Mouse (Mus musculus): ENCODE data around the gene Ift46. TPM values are rescaled to one million over a fixed set of nuclear protein-coding genes. Genes with fewer than 3 reads are reported as not detected.

Gene Ift46
- 1.4 and 5.6 TPM in 2 replicates for polyA plus RNA-seq (2012; ENCODE audit: low replicate concordance)

DNA sequence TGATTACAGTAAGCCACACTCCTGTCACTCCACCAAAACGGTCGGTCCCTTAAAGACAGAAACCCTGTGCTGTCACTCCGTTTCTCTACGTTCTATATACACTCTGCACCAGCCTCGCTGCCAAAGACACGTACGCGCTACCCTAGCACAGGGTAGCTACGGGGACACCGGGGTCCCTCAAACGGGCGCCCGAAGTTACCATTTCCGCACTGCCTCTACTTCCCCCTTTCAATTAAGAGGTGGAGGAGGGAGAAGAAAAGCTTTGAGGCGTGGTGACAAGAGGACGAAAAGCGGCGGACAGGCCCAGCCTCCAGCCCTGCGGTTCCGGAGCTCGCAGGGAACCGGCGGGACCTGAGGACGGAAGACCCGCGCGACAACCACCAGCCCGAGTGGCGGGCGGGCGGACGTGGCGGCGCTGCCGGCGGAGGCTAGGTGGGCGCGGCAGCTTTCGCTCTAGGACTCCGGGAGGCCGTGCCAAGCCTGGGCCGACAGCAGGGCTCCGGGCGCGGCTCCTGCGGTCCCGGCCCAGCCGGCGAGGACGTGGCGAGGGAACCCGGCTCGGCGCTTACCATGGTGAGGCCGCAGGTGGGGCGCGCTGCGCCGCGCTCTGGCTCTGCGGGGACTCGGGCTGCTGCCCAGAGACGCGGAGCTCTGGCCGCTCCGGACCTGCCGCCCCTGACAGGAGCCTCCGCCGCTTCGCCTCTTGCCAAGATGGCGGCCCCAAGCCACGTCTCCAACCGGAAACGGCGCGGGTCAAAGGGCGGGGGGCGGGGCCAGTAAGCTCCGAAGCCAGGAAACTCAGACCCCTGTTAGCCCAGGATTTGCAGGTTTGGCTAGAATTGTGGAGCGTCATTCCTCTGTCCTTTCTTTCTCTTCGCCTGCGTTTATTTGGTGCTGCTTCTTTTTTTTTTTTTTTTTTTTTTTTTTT is at the start of gene Ift46, which contains the start of gene Arcn1:
Gene Ift46, plus strand, starts transcription at position 808 of the 928 bp plus-strand sequence.
Gene Arcn1, minus strand, starts transcription at position 745 of the 928 bp plus-strand sequence.

DNA sequence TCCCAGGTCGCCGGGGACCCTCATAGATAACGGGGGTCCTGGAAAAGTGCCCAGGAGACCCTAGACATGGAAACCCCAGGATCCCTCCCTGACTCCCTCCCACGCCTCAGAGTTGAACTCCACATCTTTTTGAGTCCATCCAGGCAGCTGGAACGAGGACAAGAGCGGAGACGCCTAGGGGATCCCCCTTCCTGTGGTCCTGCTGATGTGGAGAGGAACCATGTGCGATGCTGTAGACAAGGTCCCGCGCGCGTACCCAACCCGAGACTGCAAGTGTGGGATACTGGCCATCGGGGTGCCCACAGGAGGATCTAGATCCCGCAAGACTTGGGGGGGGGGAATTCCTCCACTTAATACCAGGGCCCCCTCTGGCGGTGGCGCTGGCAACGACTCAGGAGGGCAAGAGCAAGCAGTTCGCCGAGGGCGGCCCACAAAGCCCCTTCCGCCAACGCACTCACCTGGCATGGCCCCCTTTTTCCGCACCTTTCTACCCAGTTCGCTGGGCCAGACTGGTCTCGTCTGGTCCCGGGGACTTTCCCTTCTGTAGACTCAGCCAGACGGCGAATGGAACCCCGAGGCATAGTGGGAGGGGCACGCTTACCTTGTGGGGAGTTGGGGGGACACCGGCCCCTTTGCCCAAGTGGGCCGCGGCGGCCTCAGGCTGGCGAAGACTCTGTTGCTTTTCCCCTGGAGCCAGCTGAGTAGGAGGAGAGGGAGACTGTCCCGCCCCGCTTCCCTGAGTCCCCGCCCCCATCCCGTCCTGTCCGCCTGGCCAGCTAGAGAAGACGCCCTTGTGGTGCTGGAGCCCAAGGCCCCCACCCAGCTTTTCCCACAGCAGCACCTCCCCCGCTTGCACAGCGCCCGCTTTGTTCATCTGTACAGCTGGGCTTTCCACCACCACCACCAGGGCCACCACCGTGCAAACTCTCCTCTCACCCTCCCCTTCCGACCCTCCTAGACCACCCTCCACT is 32.9 kb upstream of the Ift46 start, which contains the start of gene Phldb1:
Gene Phldb1, minus strand, starts transcription at position 675 of the 971 bp plus-strand sequence.

DNA sequence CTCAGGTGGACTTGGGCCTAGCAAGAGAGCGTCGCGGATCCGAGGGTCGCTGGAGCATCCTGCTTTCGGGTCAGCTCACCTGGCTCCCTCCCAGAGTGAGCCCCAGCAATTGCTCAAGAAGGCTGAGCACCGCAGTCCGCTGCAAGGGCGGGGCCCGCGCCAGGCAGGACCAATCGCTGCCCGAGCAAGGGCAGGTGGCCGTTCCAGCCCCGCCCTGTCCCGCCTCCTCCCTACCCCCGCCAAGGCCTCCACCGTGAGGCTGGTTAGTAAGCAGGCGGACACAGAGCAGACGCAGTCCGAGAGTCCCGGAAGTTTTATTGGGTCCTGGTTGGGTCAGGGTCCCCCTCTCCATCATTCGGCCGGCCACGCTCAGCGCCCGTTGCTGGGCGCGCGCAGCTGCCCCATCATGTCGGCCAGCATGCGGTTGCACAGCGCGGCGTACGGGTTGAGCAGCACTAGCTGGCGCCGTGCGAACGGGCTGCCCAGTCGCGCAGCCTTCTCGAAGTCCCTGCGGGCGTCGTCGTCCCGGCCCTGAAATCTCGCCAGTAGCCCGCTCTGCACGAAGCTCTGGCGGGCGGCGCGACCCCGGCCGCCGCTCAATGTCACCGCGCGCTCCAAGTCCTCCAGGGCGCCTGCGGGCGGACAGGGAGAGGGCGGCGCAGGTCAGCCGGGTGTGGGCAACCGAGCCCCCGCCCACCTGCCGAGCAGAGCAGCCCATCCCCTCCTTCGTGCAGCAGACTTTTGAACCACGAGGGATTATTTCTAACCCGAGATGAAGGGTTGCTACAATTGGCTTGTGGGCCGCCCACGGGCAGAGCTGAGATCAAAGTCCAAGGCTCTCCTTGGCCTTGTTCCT is 31.6 kb downstream of the Ift46 start, which contains the start of gene Tmem25:
Gene Tmem25, minus strand, starts transcription at position 206 of the 856 bp plus-strand sequence.

DNA sequence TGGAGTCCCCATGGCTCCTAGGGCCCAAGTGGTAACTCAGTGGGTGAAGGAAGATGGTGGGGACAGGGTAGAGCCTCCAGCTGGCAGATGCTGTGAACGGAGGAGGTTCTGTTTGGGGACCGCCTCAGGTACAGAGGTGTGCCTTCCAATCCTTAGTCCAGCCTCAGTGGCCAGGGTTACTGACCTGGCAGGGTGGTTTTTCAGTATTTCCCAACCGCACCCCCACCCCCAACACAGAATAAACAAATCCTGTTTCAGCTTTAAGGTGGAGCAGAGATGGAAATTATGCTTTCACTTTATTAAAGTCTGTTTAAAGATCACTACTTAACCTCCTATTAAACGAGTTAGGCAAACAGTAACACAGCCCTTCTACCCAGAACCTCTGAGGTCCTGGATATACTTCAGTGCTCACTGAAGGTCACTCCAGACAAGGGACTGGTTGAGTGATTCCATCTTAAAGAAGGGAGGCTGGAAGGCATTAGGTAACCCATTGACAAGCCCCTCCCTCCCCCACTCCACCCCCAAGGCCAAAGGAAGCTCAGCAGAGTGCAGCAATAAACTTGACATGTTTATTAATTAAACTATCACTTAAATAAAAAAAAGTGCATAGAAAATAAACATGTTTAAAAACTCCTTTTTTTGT is 35.2 kb downstream of the Ift46 start, which contains the start of gene Ttc36:
Gene Ttc36, minus strand, starts transcription at position 265 of the 643 bp plus-strand sequence.

Other genes with a start within 250 kb of the Ift46 start
- 2.1 and 9.7 TPM in 2 replicates for gene Cxcr5, start 206.0 kb upstream of the Ift46 start, polyA plus RNA-seq (2012; ENCODE audit: low replicate concordance)
- 30.0 and 54.1 TPM in 2 replicates for gene Ddx6, start 163.0 kb upstream of the Ift46 start, polyA plus RNA-seq (2012; ENCODE audit: low replicate concordance)
- gene Treh, start 94.7 kb upstream of the Ift46 start, polyA plus RNA-seq (2012; ENCODE audit: low replicate concordance) = not detected in 2 replicates
- 67.2 and 68.9 TPM in 2 replicates for gene Phldb1, start 32.7 kb upstream of the Ift46 start, polyA plus RNA-seq (2012; ENCODE audit: low replicate concordance)
- 8.9 and 12.4 TPM in 2 replicates for gene Arcn1, start 63 bp upstream of the Ift46 start, polyA plus RNA-seq (2012; ENCODE audit: low replicate concordance)
- 0.14 TPM in 1 of 2 replicates, not detected in the other for gene Tmem25, start 31.4 kb downstream of the Ift46 start, polyA plus RNA-seq (2012; ENCODE audit: low replicate concordance)
- 1.9 TPM in 1 of 2 replicates, not detected in the other for gene Ttc36, start 35.2 kb downstream of the Ift46 start, polyA plus RNA-seq (2012; ENCODE audit: low replicate concordance)
- gene Kmt2a, start 113.4 kb downstream of the Ift46 start, polyA plus RNA-seq (2012; ENCODE audit: low replicate concordance) = 19.4 and 37.0 TPM in 2 replicates
- 33.7 and 74.8 TPM in 2 replicates for gene Atp5l, start 152.8 kb downstream of the Ift46 start, polyA plus RNA-seq (2012; ENCODE audit: low replicate concordance)
- 3.4 and 7.9 TPM in 2 replicates for gene Ube4a, start 197.7 kb downstream of the Ift46 start, polyA plus RNA-seq (2012; ENCODE audit: low replicate concordance)
- gene Cd3g, start 212.5 kb downstream of the Ift46 start, polyA plus RNA-seq (2012; ENCODE audit: low replicate concordance) = 0.66 and 1.8 TPM in 2 replicates
- gene Cd3d, start 213.9 kb downstream of the Ift46 start, polyA plus RNA-seq (2012; ENCODE audit: low replicate concordance) = 0.28 TPM in 1 of 2 replicates, not detected in the other
- 15.7 and 24.6 TPM in 2 replicates for gene Cd3e, start 241.7 kb downstream of the Ift46 start, polyA plus RNA-seq (2012; ENCODE audit: low replicate concordance)

Data from leukemia stem cell, adult 10-12 weeks (primary cell).